Mouse (Mus musculus): Measurements from ENCODE around the gene Tubb2a. TPM values are rescaled to one million over a fixed set of nuclear protein-coding genes. Genes with fewer than 3 reads are reported as not detected.
A peak's percentile ranks its signal among the peaks of the same experiment; 100 is the strongest.

The Tubb2a gene
- polyA plus RNA-seq, 1 experiment from 2014 or later, result 98.2 TPM

GRCm38 (mm10) chr13:34043716-34044393 lies 34.0 kb downstream of the Tubb2a start:
- Histone ChIP-seq H3K4me3 (no peak overlapping the region), H3K27me3 (ENCODE audit: poor library complexity, severe bottlenecking) (no peaks in the 10 kb centered on the region), H3K36me3 (replicated peaks) (peaks cover 20% of the 10 kb centered on the region), H3K27ac (no peak overlapping the region), H3K4me1 (peaks cover 7% of the 10 kb centered on the region), H3K9me3 (peaks cover 8% of the 10 kb centered on the region; the same call in 1 of the 2 replicates)
- DNase-seq (ENCODE audit: extremely low spot score, low spot score), result no peak
- 84% methylated on average over 7 of the region's 7 CpGs for WGBS

- no peaks in the 10 kb centered on the region for H3K27me3 ChIP-seq (ENCODE audit: poor library complexity, severe bottlenecking)
- 96% methylated on average over 3 of the region's 3 CpGs for WGBS
Observed at GRCm38 (mm10) chr13:34040091-34040490, 37.7 kb downstream of the Tubb2a start.

GRCm38 (mm10) chr13:34038901-34039341 lies 38.9 kb downstream of the Tubb2a start:
- no peaks in the 10 kb centered on the region for H3K27me3 ChIP-seq (ENCODE audit: poor library complexity, severe bottlenecking)
- WGBS, result 32% methylated on average over 8 of the region's 8 CpGs
- H3K4me3 ChIP-seq, result peak overlapping the region; percentile 84
- peaks cover 8% of the 10 kb centered on the region; the same call in 1 of the 2 replicates for H3K9me3 ChIP-seq
- H3K36me3 ChIP-seq (replicated peaks), result peaks cover 7% of the 10 kb centered on the region
- 0 out of 2 replicates have a peak overlapping the region, but pooled peaks have one; percentile 3 for H3K27ac ChIP-seq
- H3K4me1 ChIP-seq, result peaks cover 29% of the 10 kb centered on the region
- DNase-seq (ENCODE audit: extremely low spot score, low spot score), result no peak

More at GRCm38 (mm10) chr13:34040091-34040490, 37.7 kb downstream of the Tubb2a start:
- H3K36me3 ChIP-seq (replicated peaks), result peaks cover 5% of the 10 kb centered on the region; the same call in 1 of the 2 replicates
- H3K4me1 ChIP-seq, result peaks cover 29% of the 10 kb centered on the region
- no peak overlapping the region for H3K4me3 ChIP-seq
- DNase-seq (ENCODE audit: extremely low spot score, low spot score), result no peak
- H3K9me3 ChIP-seq, result peaks cover 8% of the 10 kb centered on the region; the same call in 1 of the 2 replicates
- H3K27ac ChIP-seq, result no peak overlapping the region

GRCm38 (mm10) chr13:34038056-34038432 lies 39.8 kb downstream of the Tubb2a start:
- Histone ChIP-seq H3K4me3 (peak overlapping the region; percentile 84), H3K27me3 (ENCODE audit: poor library complexity, severe bottlenecking) (no peaks in the 10 kb centered on the region), H3K36me3 (replicated peaks) (peaks cover 12% of the 10 kb centered on the region), H3K27ac (peak overlapping the region; percentile 97), H3K9me3 (peaks cover 8% of the 10 kb centered on the region; the same call in 1 of the 2 replicates), H3K4me1 (peaks cover 26% of the 10 kb centered on the region)
- DNase-seq (ENCODE audit: extremely low spot score, low spot score), result no peak
- 48% methylated on average over 5 of the region's 5 CpGs for WGBS

- peaks cover 8% of the 10 kb centered on the region; the same call in 1 of the 2 replicates for H3K9me3 ChIP-seq
- H3K27me3 ChIP-seq (ENCODE audit: poor library complexity, severe bottlenecking), result no peaks in the 10 kb centered on the region
- peak; percentile 92 for DNase-seq (ENCODE audit: extremely low spot score, low spot score)
- peak within 1 kb of the TSS; percentile 97 for H3K27ac ChIP-seq
- peak within 1 kb of the TSS; percentile 84 for H3K4me3 ChIP-seq
- H3K36me3 ChIP-seq (replicated peaks), result peaks cover 15% of the 10 kb centered on the region
- peaks cover 26% of the 10 kb centered on the region for H3K4me1 ChIP-seq
- under 1% methylated on average over 37 of the region's 37 CpGs for WGBS
Observed at GRCm38 (mm10) chr13:34037172-34038055, 40.4 kb downstream of the Tubb2a start, which contains the start of gene Bphl. Gene Bphl, plus strand, starts transcription at chr13:34037597.

- Histone ChIP-seq H3K4me3 (no peak overlapping the region), H3K27me3 (ENCODE audit: poor library complexity, severe bottlenecking) (no peaks in the 10 kb centered on the region), H3K27ac (peak overlapping the region; percentile 97; the same call in 1 of the 2 replicates), H3K4me1 (peaks cover 26% of the 10 kb centered on the region), H3K36me3 (replicated peaks) (peaks cover 15% of the 10 kb centered on the region), H3K9me3 (peaks cover 8% of the 10 kb centered on the region; the same call in 1 of the 2 replicates)
- WGBS, result 84% methylated on average over 5 of the region's 5 CpGs
- DNase-seq (ENCODE audit: extremely low spot score, low spot score), result no peak
Observed at GRCm38 (mm10) chr13:34036726-34037125, 41.1 kb downstream of the Tubb2a start.

DNA sequence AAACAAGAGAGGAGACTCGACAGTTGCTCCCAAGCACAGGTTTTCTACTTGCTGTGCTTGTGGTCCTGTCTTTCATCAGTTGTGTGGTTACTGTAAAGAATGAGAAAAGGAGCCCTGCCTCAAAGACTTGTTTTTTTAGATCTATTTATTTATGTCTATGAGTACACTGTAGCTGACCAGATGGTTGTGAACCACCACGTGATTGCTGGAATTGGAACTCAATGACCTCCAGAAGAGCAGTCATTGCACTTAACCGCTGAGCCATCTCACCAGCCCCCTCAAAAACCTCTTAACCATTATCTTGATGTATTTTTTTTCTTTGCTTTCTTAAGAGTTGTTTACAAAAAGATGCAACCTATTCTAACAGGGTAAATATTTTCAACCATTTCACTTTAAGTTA lies 42.4 kb downstream of the Tubb2a start:
- H3K27me3 ChIP-seq (ENCODE audit: poor library complexity, severe bottlenecking), result no peaks in the 10 kb centered on the region
- H3K9me3 ChIP-seq, result peaks cover 8% of the 10 kb centered on the region; the same call in 1 of the 2 replicates
- no peak for DNase-seq (ENCODE audit: extremely low spot score, low spot score)
- WGBS, result 93% methylated on average over 3 of the region's 3 CpGs
- H3K36me3 ChIP-seq (replicated peaks), result peaks cover 19% of the 10 kb centered on the region
- no peak overlapping the region for H3K4me3 ChIP-seq
- peaks cover 26% of the 10 kb centered on the region for H3K4me1 ChIP-seq
- no peak overlapping the region for H3K27ac ChIP-seq

DNA sequence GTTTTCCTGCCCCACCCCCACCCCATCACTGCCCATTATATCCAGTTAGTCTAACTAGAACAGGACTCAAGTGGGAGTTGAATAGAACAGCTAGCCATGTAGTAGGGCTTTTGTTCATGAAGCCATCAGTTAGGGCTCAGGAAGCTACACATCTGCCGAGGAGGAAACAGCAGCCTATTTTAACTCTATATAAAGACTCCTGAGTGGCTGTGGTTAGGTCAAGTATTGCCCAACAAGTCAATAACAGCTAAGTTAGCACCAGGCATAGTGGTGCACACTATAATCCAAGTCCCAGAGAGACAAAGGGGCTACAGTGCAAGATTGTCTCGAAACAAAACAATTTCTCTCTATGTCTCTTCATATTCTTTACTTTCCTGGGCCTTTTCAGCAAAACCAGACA lies 45.8 kb downstream of the Tubb2a start:
- Histone ChIP-seq H3K27me3 (ENCODE audit: poor library complexity, severe bottlenecking) (no peaks in the 10 kb centered on the region), H3K9me3 (no peaks in the 10 kb centered on the region), H3K36me3 (replicated peaks) (peaks cover 25% of the 10 kb centered on the region), H3K4me1 (peaks cover 4% of the 10 kb centered on the region), H3K4me3 (no peak overlapping the region), H3K27ac (no peak overlapping the region)
- 78% methylated on average over 2 of the region's 2 CpGs for WGBS
- DNase-seq (ENCODE audit: extremely low spot score, low spot score), result no peak

Other genes with a start within 250 kb of the Tubb2a start
- not detected in 2 replicates for gene Serpinb6e, start 234.6 kb downstream of the Tubb2a start, polyA plus RNA-seq (2016; fragmentation: Nextera tagmentation; extraction: Ambion mirVana)
- not detected in 2 replicates for gene Serpinb6c, start 172.3 kb downstream of the Tubb2a start, polyA plus RNA-seq (2016; fragmentation: Nextera tagmentation; extraction: Ambion mirVana)
- 21.8 and 24.7 TPM in 2 replicates for gene Nqo2, start 113.3 kb downstream of the Tubb2a start, polyA plus RNA-seq (2016; fragmentation: Nextera tagmentation; extraction: Ambion mirVana)
- 7.0 and 7.7 TPM in 2 replicates for gene Ripk1, start 75.6 kb downstream of the Tubb2a start, polyA plus RNA-seq (2016; fragmentation: Nextera tagmentation; extraction: Ambion mirVana)
- 29.4 and 30.0 TPM in 2 replicates for gene Serpinb6a, start 75.2 kb downstream of the Tubb2a start, polyA plus RNA-seq (2016; fragmentation: Nextera tagmentation; extraction: Ambion mirVana)
- 33.6 and 35.1 TPM in 2 replicates for gene Bphl, start 40.4 kb downstream of the Tubb2a start, polyA plus RNA-seq (2016; fragmentation: Nextera tagmentation; extraction: Ambion mirVana)
- gene Tubb2b, start 52.5 kb upstream of the Tubb2a start, polyA plus RNA-seq (2016; fragmentation: Nextera tagmentation; extraction: Ambion mirVana), result 137 and 151 TPM in 2 replicates
- gene Psmg4, start 85.0 kb upstream of the Tubb2a start, polyA plus RNA-seq (2016; fragmentation: Nextera tagmentation; extraction: Ambion mirVana), result 129 and 133 TPM in 2 replicates

Measured in forebrain, embryonic 10.5 days (tissue).